Mouse (Mus musculus) B cell, adult 2 months (primary cell): ENCODE measurements around the gene Srsf12.

Source experiments
- DNase-seq, 2 experiments: peaks; one replicate each; pipeline ENCODE4 v3.0.0; 2022

The Srsf12 gene

GRCm38 (mm10) chr4:33249716-33250230 is 41.0 kb downstream of the Srsf12 start:
- no peak for DNase-seq

- no peak for DNase-seq
Observed at GRCm38 (mm10) chr4:33250867-33251266, 42.1 kb downstream of the Srsf12 start.

DNA sequence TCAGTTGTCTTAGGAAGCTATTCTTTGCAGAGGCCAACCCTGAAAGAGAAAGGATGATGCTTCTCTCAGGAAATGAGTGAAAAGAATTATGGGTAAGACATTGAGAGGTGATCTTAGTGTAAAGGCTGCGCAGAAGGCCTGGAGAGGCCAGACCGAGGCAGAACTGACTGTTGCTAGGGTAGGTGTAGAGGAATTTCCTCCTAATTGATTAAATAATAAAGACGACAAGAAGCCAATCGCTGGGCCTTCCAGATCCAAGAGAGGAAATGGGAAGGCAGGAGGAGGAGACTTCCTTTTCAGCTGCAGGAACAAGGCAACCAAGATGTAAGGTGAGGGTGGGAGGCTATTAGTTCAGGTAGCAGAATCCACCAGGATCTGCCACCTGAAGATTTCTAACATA is 45.9 kb downstream of the Srsf12 start:
- no peak for DNase-seq

GRCm38 (mm10) chr4:33257263-33257964 is 48.6 kb downstream of the Srsf12 start:
- no peak for DNase-seq

- DNase-seq = no peak
Observed at GRCm38 (mm10) chr4:33260311-33260710, 51.5 kb downstream of the Srsf12 start.

GRCm38 (mm10) chr4:33261311-33261753 is 52.5 kb downstream of the Srsf12 start:
- no peak for DNase-seq

GRCm38 (mm10) chr4:33262897-33263296 is 54.1 kb downstream of the Srsf12 start:
- DNase-seq = no peak

- DNase-seq = peak; percentile 32 to 40
Observed at GRCm38 (mm10) chr4:33264979-33265726, 56.4 kb downstream of the Srsf12 start.

DNA sequence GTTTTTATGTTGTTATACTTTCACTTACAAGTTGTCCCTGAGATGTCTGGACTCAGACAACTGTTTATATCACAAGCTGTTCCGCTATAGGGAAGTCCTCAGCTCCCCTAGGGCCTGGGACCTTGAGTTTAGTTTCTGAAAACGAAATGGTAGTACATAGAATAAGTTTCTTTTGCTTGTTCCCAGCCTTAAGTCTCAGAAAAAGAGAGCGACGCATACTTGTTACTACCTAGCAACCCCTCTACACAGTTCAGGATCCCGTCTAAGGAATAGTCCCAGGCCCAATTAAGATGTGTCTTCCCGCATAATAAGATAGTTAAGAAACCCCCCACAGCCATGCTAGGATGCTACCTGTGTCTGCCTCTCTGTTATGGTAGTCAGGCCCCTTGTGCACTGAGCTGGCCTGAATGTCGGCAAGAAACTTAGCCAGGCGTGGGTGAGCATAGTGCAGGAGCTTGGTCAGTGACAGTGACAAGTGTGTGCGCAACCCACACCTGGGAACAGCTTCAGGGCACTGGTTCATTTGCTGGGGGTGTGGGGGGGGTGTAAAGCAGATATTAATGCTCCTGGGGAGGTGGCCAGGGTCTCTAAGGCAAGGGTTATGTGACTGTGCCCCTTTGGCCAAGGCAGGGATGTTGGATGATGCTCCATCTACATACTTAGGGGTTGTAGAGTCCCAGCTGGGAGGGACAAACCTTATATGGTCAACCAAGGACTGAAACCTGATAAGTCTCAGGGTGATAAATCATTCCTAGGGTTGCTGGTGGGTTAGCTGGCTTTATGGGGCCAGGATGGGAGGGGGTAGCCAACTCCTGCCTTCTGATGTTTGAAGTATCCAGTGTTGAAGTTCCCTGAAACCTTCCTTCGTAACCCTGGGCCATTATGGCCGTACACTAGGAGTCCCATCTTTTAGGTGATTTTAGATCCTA is 61.9 kb downstream of the Srsf12 start:
- DNase-seq = no peak

- no peak for DNase-seq
Observed at GRCm38 (mm10) chr4:33273437-33273836, 64.6 kb downstream of the Srsf12 start.

DNA sequence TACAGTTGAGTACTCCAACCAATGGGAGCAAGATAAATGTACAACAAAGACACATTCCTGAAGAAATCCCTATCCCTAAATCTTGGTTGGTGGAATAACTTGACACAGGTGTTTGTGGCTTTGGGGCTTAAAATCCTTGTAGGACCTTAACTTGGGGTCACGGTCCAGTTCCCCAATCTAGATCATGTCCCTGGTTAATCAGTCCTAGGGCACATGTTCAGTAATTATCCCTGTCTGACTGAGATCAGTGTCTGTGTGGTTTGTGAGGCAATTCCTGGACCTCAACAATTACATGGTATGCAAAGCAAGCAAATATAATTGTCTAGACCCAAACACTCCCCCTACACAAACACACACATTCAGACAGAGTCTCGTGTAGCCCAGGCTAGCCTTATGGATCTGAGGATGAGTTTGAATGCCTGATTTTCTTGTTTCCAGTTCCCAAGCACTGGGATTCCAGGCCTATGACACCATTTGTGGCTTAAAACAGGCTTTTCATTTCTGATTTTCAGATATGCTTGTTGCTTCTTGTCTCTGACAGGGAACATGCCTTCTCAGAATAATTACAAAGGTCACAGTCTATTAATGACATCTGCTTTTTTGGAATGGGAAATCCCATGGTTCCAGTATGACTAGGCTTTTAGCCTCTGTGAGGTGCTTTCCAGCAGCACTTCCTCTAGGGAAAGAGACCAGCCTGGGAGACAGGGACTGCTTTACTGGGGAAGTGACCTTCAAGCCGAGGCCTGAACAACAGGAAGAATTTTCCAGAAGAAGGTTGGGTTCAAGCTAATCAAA is 73.3 kb downstream of the Srsf12 start:
- DNase-seq = no peak
